Mouse (Mus musculus): Measurements from ENCODE around the gene Ppp1r13l. TPM values are rescaled to one million over a fixed set of nuclear protein-coding genes. Genes with fewer than 3 reads are reported as not detected.

The Ppp1r13l gene
- polyA plus RNA-seq, 1 experiment from 2014 or later = 1.7 TPM

DNA sequence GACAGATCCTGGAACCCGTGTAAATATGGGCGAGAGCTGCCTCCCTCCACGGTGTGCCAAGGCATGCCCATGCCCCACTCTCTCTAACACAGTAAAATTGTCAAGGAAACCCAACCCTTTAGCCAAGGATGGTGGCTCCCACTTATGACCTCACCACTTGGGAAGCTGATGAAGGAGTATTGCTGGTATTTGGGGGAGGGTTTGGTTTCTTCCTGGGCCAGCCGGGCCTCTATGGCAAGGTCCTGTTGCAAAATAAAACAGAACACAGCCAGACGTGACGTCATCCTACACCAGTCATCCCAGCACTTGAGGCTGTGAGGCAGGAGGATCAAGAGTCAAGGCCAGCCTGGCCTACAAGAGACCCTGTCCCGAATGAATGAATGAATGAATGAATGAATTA is 21.0 kb upstream of the Ppp1r13l start:
- H3K27ac ChIP-seq = no peak overlapping the region
- no peak overlapping the region for H3K4me3 ChIP-seq
- WGBS (ENCODE audit: insufficient replicate concordance) = 46% methylated on average over 7 of the region's 7 CpGs
- no peak overlapping the region for H3K9ac ChIP-seq
- no peaks in the 10 kb centered on the region for H3K36me3 ChIP-seq
- ATAC-seq = no peak
- no peak overlapping the region for H3K4me2 ChIP-seq
- H3K9me3 ChIP-seq (replicated peaks) = no peaks in the 10 kb centered on the region
- H3K4me1 ChIP-seq = peaks cover 36% of the 10 kb centered on the region
- H3K27me3 ChIP-seq (replicated peaks) = peaks cover 76% of the 10 kb centered on the region

GRCm38 (mm10) chr7:19341250-19341649 is 18.3 kb upstream of the Ppp1r13l start:
- Histone ChIP-seq H3K9ac (no peak overlapping the region), H3K9me3 (replicated peaks) (no peaks in the 10 kb centered on the region), H3K4me3 (no peak overlapping the region), H3K27me3 (replicated peaks) (peaks cover 77% of the 10 kb centered on the region), H3K36me3 (no peaks in the 10 kb centered on the region), H3K4me1 (peaks cover 44% of the 10 kb centered on the region), H3K4me2 (no peak overlapping the region), H3K27ac (no peak overlapping the region)
- 22% methylated on average over 10 of the region's 10 CpGs for WGBS (ENCODE audit: insufficient replicate concordance)
- ATAC-seq = no peak

GRCm38 (mm10) chr7:19341761-19342409 is 17.7 kb upstream of the Ppp1r13l start:
- whole genome bisulfite sequencing (ENCODE audit: insufficient replicate concordance) = under 1% methylated on average over 41 of the region's 41 CpGs
- Histone ChIP-seq H3K4me3 (peak overlapping the region; percentile 37), H3K27ac (no peak overlapping the region), H3K4me1 (peaks cover 44% of the 10 kb centered on the region), H3K36me3 (no peaks in the 10 kb centered on the region), H3K27me3 (replicated peaks) (peaks cover 73% of the 10 kb centered on the region), H3K9me3 (replicated peaks) (no peaks in the 10 kb centered on the region), H3K9ac (peak overlapping the region; percentile 13), H3K4me2 (peak overlapping the region; percentile 63)
- ATAC-seq = no peak

DNA sequence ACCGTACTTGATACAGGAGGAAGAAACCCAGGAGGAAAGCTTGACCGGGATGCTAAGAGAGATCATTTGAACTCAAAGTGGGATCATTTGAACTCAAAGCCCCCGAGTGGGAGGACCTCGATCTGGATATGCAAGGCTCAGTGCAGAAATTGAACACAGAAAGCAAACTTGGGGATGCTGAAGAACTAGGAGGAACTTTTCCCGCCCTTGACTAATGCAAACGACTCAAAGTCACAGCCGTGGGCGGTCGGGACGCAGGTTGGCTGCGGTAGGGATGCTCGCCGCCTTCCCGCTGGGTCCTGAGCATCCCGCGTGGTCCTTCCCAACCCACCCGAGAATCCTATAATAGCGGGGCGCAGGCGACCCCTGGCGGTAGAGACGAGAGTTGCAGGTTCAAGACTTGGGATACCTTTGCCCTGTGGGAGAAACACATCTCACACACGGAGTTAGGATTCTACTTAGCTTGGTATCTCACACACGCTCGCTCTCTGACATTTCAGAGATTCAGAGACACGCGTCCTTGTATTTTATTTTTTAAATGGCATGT is 17.0 kb upstream of the Ppp1r13l start:
- peak overlapping the region; percentile 37 for H3K4me3 ChIP-seq
- peak overlapping the region; percentile 63 for H3K4me2 ChIP-seq
- peaks cover 67% of the 10 kb centered on the region for H3K27me3 ChIP-seq (replicated peaks)
- peak overlapping the region; percentile 13; the same call in 1 of the 2 replicates for H3K9ac ChIP-seq
- no peak for ATAC-seq
- H3K9me3 ChIP-seq (replicated peaks) = no peaks in the 10 kb centered on the region
- no peak overlapping the region for H3K27ac ChIP-seq
- under 1% methylated on average over 27 of the region's 27 CpGs for WGBS (ENCODE audit: insufficient replicate concordance)
- H3K4me1 ChIP-seq = peaks cover 42% of the 10 kb centered on the region
- H3K36me3 ChIP-seq = no peaks in the 10 kb centered on the region

GRCm38 (mm10) chr7:19343210-19343808 is 16.2 kb upstream of the Ppp1r13l start:
- WGBS (ENCODE audit: insufficient replicate concordance) = 1% methylated on average over 11 of the region's 11 CpGs
- Histone ChIP-seq H3K4me1 (peaks cover 42% of the 10 kb centered on the region), H3K9me3 (replicated peaks) (no peaks in the 10 kb centered on the region), H3K9ac (no peak overlapping the region), H3K27ac (no peak overlapping the region), H3K4me2 (peak overlapping the region; percentile 63), H3K27me3 (replicated peaks) (peaks cover 59% of the 10 kb centered on the region), H3K36me3 (peaks cover 2% of the 10 kb centered on the region; the same call in 1 of the 2 replicates), H3K4me3 (no peak overlapping the region; the same call in 1 of the 2 replicates)
- ATAC-seq = no peak

GRCm38 (mm10) chr7:19344237-19344847 is 15.2 kb upstream of the Ppp1r13l start, which contains the start of gene Ercc1:
Gene Ercc1 (plus strand): TSS chr7:19344778.
- WGBS (ENCODE audit: insufficient replicate concordance) = 16% methylated on average over 12 of the region's 12 CpGs
- peaks cover 52% of the 10 kb centered on the region for H3K27me3 ChIP-seq (replicated peaks)
- peaks cover 11% of the 10 kb centered on the region for H3K36me3 ChIP-seq
- H3K9ac ChIP-seq = peak within 1 kb of the TSS; percentile 69
- H3K4me2 ChIP-seq = peak within 1 kb of the TSS; percentile 85
- H3K4me3 ChIP-seq = peak within 1 kb of the TSS; percentile 67
- peaks cover 43% of the 10 kb centered on the region for H3K4me1 ChIP-seq
- H3K27ac ChIP-seq = peak within 1 kb of the TSS; percentile 45; the same call in 1 of the 2 replicates
- no peak for ATAC-seq
- H3K9me3 ChIP-seq (replicated peaks) = no peaks in the 10 kb centered on the region

DNA sequence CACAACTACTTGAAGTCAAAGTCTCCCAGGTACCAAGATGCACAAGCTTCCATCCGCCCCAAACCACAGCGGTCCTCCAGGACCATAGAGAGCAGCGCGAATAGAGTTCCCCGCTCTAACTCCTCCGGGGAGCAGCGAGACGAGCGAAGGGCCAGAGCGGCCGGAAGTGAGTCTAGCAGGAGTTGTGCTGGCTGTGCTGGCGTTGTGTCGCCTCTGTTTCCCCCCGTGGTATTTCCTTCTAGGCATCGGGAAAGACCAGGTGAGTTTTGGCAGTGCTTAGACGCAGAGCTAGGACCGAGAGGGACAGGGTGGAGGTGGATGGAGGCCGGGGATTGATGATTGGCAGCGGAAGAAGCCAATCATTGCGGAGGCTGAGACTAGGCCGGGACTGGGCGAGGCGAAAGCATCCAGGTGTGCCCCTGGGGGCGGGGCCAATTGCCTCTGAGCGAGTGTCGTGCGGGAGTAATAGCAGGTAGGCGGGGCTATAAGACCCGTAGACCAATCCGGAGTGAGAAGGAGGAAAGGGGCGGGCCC is 14.5 kb upstream of the Ppp1r13l start:
- peaks cover 18% of the 10 kb centered on the region for H3K36me3 ChIP-seq
- peaks cover 50% of the 10 kb centered on the region for H3K4me1 ChIP-seq
- H3K9me3 ChIP-seq (replicated peaks) = no peaks in the 10 kb centered on the region
- H3K4me3 ChIP-seq = peak overlapping the region; percentile 67
- H3K27me3 ChIP-seq (replicated peaks) = peaks cover 45% of the 10 kb centered on the region
- WGBS (ENCODE audit: insufficient replicate concordance) = under 1% methylated on average over 31 of the region's 31 CpGs
- H3K4me2 ChIP-seq = peak overlapping the region; percentile 85
- peak; percentile 94 for ATAC-seq
- H3K9ac ChIP-seq = peak overlapping the region; percentile 69
- peak overlapping the region; percentile 45; the same call in 1 of the 2 replicates for H3K27ac ChIP-seq

DNA sequence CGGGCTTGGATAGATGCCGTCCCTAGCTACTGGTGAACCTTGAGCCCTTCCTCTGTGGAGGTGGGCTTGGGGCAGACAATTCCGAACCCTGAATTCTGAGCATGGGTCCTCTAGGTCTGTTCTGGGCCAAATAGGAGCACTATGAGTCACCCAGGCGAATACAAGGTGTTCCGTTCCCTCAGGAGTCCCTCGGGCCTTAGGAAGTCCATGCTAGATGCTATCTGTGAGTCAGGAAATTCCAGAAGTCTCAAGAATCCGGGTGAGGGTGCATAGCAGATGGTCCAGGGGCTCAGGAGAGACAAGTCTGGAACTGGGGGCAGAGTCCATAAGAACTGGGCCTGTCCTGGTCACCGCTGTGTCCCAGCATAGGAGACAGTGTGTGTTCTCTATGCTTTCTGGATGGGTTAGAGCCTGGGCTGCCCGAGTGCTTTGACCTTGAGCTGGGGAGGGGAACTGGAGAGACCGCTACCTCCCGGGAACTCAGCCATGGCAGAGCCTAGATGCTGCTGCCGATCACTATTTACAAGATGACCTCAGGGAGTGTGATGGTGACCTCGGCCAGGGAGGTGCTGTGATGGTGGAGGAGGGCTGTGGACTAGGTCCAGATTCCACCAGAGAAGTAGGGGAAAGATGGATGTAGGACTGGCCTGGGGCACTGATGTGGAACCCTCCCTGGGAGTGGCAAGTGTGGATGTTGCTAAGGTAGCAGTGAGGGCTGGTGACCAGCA is 10.2 kb upstream of the Ppp1r13l start:
- no peaks in the 10 kb centered on the region for H3K9me3 ChIP-seq (replicated peaks)
- no peak overlapping the region for H3K9ac ChIP-seq
- WGBS (ENCODE audit: insufficient replicate concordance) = 66% methylated on average over 13 of the region's 13 CpGs
- peaks cover 48% of the 10 kb centered on the region for H3K36me3 ChIP-seq
- H3K4me2 ChIP-seq = no peak overlapping the region
- H3K27me3 ChIP-seq (replicated peaks) = peaks cover 2% of the 10 kb centered on the region; the same call in 1 of the 2 replicates
- no peak for ATAC-seq
- H3K4me1 ChIP-seq = peaks cover 23% of the 10 kb centered on the region
- no peak overlapping the region for H3K4me3 ChIP-seq
- H3K27ac ChIP-seq = no peak overlapping the region

- Histone ChIP-seq H3K4me1 (peaks cover 19% of the 10 kb centered on the region), H3K4me3 (no peak overlapping the region), H3K27ac (no peak overlapping the region), H3K36me3 (peaks cover 57% of the 10 kb centered on the region), H3K27me3 (replicated peaks) (no peaks in the 10 kb centered on the region), H3K9me3 (replicated peaks) (no peaks in the 10 kb centered on the region), H3K9ac (no peak overlapping the region), H3K4me2 (no peak overlapping the region)
- WGBS (ENCODE audit: insufficient replicate concordance) = 90% methylated on average over 8 of the region's 8 CpGs
- ATAC-seq = no peak
Observed at GRCm38 (mm10) chr7:19350221-19350620, 9.3 kb upstream of the Ppp1r13l start.

DNA sequence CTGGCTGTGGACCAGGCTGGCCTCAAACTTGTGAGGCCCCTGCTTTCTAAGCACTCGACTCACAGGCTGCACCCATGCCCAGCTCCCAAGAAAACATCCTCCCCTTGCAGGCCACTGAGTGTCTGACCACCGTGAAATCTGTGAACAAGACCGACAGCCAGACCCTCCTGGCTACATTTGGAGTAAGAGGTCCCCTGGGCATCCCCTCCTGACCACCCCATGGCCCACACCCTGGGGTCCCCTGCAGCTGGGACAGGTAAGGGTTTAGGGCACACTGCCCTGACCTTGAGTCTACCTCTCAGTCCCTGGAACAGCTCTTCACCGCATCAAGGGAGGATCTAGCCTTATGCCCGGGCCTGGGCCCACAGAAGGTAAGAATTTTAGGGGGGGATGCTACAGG is 4.6 kb upstream of the Ppp1r13l start:
- 81% methylated on average over 5 of the region's 5 CpGs for WGBS (ENCODE audit: insufficient replicate concordance)
- Histone ChIP-seq H3K9me3 (replicated peaks) (no peaks in the 10 kb centered on the region), H3K4me2 (no peak overlapping the region), H3K36me3 (peaks cover 65% of the 10 kb centered on the region), H3K9ac (no peak overlapping the region), H3K4me3 (no peak overlapping the region), H3K27ac (no peak overlapping the region), H3K27me3 (replicated peaks) (no peaks in the 10 kb centered on the region), H3K4me1 (peaks cover 29% of the 10 kb centered on the region)
- no peak for ATAC-seq

DNA sequence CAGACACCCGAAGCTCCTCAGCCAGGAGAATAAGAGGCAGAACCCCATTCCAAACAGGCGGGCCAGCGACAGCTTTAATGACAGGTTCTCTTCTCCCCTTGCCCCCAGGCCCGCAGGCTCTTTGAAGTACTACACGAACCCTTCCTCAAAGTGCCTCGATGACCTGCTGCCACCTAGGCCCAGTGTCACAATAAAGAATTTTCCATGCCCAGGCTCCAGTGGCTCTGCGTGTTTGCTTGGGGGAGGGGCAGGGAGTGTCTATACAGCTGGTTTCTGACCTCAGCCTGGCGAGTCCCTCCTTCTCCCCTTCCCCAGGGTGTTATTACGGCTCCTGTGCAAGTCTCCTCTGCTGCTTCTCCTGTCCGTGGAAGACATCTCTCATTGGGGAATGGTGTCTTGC is 3.2 kb upstream of the Ppp1r13l start:
- no peaks in the 10 kb centered on the region for H3K27me3 ChIP-seq (replicated peaks)
- H3K4me2 ChIP-seq = no peak overlapping the region
- H3K4me3 ChIP-seq = no peak overlapping the region
- no peak overlapping the region for H3K27ac ChIP-seq
- ATAC-seq = no peak
- peaks cover 55% of the 10 kb centered on the region for H3K36me3 ChIP-seq
- no peaks in the 10 kb centered on the region for H3K9me3 ChIP-seq (replicated peaks)
- WGBS (ENCODE audit: insufficient replicate concordance) = 84% methylated on average over 10 of the region's 10 CpGs
- H3K4me1 ChIP-seq = peaks cover 39% of the 10 kb centered on the region
- H3K9ac ChIP-seq = no peak overlapping the region

Measured in liver, embryonic 12.5 days (tissue).